Mouse (Mus musculus) CD4-positive, CD25-positive, alpha-beta regulatory T cell, adult 4 months (primary cell): ENCODE measurements around the gene Cog1. TPM values are rescaled to one million over a fixed set of nuclear protein-coding genes. Genes with fewer than 3 reads are reported as not detected.
"Not testable (repeated sequence)": the region's sequence is repeated elsewhere in the genome, so short reads cannot be mapped to it uniquely, and the experiment has no call there.

ENCODE experiments used
- ATAC-seq: one replicate; pipeline ENCODE4 v1.8.0; 2017
- polyA plus RNA-seq, 2 experiments: library from polyadenylated mRNA; unstranded; fragments of 100-300 nt; shearing (Covaris generic); gene quantifications; one replicate each; pipeline ENCODE4 v1.2.1; 2017

The Cog1 gene
- polyA plus RNA-seq, 2 experiments from 2014 or later, result 15.4 to 19.3 TPM

DNA sequence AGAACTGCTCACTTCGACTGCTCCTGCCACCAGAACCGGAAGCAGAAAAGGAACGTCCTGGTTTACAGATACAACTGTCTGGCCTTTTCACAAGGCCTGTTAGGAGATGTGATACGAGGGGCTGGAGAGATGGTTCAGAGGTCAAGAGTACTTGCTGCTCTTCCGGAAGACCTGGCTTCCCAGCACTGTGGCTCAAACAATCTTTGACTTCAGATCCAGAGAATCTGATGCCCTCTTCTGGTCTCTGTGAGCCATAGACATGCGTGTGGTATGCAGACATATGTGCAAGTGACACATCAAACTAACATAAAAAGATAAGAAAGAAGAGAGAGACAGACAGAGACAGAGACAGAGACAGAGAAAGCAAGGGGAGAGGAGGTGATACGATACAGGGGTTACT is 16.7 kb upstream of the Cog1 start:
- no peak for ATAC-seq

- no peak for ATAC-seq
Measured at GRCm38 (mm10) chr11:113633398-113633797, 15.6 kb upstream of the Cog1 start.

- ATAC-seq, result no peak
Measured at GRCm38 (mm10) chr11:113634699-113635121, 14.3 kb upstream of the Cog1 start.

- ATAC-seq, result no peak
Measured at GRCm38 (mm10) chr11:113638680-113639079, 10.3 kb upstream of the Cog1 start.

DNA sequence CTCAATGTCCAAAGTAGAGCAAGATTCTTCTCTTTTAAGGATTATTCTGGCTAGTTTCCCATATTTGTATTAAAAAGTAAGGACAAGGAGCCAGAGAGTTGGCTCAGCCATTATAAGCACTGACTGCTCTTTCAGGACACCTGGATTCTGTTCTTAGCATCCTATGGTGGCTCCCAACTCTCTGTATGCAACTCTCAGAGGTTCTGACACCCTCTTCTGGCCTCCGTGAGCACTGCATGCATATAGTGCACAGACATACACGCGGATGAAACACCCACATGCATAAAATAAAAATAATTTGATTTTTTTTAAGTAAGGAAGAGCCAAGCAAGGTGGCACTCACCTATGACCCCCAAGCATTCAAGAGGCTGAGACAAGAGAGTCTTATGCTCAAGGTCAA is 3.8 kb upstream of the Cog1 start:
- ATAC-seq, result no peak

GRCm38 (mm10) chr11:113648152-113648551 is 817 bp upstream of the Cog1 start:
- ATAC-seq, result peak; percentile 78

DNA sequence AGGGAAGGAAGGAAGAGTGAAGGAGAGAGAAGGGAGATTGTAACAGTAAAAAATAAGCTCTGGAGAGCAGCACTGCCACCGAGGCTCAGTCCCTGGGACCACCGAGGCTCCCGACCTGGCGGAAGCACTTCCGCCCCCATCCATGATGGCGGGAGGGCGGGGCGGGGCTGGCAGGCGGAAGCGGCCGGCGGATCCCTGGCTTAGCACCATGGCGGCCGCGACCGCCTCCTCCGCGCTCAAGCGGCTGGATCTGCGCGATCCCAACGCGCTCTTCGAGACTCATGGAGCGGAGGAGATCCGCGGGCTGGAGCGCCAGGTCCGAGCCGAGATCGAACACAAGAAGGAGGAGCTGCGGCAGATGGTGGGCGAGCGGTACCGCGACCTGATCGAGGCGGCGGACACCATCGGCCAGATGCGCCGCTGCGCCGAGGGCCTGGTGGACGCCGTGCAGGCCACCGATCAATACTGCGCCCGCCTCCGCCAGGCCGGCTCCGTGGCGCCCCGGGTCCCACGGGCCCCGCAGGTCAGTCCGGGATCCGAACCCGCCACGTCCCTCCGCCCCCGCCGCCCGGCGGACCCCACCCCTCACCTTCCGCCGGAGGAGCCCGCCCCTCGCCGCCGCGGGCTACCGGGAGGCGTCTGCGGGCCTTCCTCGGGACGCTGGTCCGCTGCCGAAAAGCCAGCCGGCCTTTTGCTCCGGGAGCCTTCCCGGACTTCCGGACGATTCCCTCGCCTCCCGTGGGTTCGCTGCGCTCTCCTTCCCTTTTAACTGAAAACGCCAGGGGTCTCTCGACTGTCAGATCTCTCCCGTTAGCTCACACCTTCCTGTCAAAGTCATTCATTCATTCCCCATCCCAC is 613 bp downstream of the Cog1 start, which contains the start of gene Slc39a11:
Slc39a11 (minus strand) TSS at position 727 of the 858 bp plus-strand sequence.
- ATAC-seq, result peak; percentile 74

DNA sequence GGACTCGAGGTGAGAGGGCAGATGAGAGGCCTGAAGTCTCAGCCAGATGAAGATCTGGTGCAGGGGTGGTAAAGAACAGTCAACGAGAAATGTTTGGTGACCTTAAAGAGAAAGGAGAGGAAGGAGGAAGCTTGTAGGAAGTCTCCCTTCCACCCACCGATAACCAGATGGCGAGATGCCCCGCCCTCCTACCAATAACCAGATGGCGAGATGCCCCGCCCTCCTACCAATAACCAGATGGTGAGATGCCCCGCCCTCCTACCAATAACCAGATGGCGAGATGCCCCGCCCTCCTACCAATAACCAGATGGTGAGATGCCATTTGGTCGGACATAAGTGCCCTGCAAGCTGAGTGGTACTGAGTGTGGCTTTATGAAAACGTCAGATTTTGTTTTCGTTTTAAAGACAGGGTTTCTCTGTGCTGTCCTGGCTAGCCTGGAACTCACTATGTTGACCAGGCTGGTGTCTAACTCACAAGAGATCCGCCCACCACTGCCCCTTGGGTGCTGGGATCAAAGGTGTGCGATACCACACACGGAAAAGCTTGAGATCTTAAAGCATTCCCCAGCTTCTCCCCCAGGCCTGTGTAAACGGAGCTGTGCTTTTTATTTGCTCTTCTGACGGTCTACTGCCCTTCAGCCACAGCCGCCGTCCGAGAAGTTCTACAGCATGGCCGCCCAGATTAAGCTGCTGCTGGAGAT is 2.4 kb downstream of the Cog1 start:
- no peak for ATAC-seq

GRCm38 (mm10) chr11:113651907-113652273 is 2.9 kb downstream of the Cog1 start:
- no peak for ATAC-seq

DNA sequence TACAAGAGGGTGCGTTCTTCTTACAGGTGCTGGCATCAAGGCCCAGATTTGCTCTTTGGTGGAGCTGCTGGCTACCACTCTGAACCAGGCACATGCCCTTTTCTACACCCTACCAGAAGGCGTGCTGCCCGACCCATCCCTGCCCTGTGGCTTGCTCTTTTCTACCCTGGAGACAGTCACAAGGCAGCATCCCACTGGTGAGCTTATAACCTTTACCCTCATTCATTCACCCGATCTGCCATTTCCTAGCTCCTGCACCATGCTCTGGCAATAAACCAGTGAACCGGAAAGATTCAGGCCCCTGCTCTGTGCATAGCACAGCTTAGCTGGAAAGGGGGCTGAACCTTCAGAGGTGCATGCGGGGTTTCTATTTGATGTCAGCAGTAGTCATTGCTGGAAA is 3.5 kb downstream of the Cog1 start:
- ATAC-seq, result no peak

DNA sequence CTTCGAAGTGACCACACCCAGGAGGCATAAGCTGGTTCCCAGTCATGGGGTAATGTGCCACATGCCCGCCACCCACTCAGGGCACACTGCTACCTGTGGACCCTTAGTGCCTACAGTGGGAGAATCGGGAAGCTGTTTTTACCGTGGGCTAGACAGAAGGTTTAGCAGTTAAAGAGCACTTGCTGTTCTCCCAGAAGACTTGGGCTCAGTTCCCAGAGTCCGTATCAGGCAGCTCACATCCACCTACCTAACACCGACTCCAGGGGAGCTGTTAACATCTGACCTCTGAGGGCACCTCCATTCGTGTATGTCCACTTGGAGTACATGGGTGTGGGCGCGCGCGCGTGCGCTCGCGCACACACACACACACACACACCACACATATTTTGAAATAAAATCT is 5.1 kb downstream of the Cog1 start:
- ATAC-seq, result no peak

GRCm38 (mm10) chr11:113654561-113655270 is 5.7 kb downstream of the Cog1 start:
- ATAC-seq, result no peak

DNA sequence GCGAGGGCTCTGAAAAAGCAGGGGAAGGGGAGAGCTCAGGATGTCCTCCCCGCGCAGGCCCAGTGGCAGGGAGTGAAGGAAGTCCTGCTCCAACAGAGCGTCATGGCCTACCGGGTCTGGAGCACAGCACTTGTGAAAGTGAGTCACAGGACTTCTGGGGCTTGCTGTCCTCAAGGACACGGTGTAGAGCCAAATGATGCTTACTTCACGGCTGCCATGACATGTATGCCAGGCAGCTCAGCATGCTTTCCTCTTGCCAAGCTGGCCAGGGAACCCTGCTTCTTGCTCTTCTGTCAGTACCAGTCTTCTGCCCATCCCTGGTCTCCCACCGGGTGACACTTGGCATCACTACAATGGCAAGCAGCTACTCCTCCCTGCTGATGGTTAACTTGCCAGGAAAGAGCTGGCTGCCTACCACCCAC is 7.6 kb downstream of the Cog1 start:
- no peak for ATAC-seq

- ATAC-seq, result no peak
Measured at GRCm38 (mm10) chr11:113657221-113657620, 8.3 kb downstream of the Cog1 start.

DNA sequence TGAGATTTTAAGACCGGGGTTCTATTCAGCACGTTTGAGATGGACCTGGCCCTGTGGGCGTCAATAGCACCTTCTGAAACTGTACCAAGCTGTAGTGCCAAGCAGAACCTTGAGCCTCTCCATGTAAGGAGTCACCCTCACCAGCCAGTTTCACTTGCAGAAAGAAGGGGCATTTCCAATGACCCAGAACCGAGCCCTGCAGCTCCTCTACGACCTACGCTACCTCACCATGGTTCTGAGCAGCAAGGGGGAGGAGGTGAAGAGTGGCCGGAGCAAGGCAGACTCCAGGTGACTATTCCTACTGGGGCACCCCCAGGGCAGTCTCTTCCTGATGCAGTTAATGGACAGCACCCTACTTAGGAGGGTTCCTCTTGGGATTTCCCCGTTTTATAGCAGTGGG is 9.3 kb downstream of the Cog1 start:
- no peak for ATAC-seq

GRCm38 (mm10) chr11:113658763-113659162 is 9.8 kb downstream of the Cog1 start:
- ATAC-seq, result peak; percentile 76

DNA sequence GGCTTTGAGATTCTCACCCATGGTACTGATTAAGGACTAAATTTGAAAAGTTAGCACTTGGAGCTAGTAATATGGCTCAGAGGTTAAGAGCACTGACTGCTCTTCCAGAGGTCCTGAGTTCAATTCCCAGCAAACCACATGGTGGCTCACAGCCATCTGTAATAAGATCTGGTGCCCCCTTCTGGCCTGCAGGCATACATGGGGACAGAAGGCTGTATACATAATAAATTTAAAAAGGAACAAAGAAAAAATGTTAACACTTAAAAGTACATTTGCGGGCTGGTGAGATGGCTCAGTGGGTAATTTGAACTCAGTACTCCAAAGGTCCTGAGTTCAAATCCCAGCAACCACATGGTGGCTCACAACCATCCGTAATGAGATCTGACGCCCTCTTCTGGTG is 11.2 kb downstream of the Cog1 start:
- ATAC-seq, result not testable (repeated sequence)

DNA sequence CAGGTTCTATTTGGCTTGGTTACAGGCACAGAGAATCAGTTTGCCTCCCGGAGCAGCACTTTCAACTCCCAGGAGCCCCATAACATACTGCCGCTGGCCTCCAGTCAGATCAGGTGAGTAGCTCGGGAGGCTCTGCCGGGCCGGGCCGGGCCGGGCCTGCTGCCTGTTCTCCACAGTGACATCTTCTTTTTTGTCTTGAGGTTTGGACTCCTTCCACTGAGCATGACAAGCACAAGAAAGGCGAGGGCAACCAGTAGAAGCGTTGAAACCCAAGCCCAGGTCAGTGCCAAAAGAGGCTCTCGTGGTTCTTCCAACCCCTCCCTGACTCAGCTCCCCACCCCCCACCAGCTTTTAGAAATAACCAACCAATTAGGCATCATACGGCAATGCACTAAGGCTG is 12.0 kb downstream of the Cog1 start:
- ATAC-seq, result no peak

DNA sequence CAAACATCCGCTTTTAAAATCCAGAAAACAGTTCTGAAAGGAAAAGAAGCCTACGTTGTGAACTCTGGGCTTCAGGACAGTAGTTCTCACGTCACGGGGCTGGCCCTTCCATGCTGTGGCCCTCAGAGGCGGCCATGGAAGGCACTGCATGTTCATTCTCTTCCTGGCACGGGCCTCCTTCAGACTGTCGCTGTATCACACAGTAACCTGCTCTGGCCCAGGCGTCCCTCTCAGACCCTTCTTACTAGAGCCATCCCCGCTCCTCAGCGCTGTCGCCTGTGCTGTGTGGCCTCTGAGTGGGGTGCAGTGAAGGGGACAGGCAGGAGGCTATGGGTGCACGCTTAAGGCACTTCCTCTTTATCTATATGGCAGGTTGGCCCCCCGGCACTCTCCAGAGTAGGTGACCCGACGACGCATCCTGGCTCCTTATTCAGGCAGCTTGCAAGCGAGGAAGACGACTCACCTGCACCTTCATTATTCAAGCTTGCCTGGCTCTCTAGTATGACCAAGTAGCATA is 12.9 kb downstream of the Cog1 start:
- no peak for ATAC-seq

DNA sequence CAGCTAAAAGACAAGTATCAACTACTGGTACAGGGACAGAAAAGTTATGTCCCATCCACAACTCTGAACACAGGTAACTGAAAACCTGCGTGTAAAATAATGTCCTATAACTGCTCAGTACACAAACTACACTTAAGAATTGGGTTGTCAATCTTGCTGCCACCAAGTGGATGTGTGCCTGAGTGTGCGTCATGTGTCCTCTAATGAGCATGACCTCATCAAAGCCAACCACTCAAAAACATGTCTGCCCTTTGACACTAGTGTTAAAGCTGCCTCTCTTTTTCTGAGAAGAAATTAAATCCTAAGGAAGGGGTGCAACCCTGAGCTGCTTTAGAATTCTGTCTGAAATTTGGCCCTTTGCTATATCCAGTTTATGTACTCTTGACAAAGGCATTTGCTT is 15.3 kb downstream of the Cog1 start:
- no peak for ATAC-seq

DNA sequence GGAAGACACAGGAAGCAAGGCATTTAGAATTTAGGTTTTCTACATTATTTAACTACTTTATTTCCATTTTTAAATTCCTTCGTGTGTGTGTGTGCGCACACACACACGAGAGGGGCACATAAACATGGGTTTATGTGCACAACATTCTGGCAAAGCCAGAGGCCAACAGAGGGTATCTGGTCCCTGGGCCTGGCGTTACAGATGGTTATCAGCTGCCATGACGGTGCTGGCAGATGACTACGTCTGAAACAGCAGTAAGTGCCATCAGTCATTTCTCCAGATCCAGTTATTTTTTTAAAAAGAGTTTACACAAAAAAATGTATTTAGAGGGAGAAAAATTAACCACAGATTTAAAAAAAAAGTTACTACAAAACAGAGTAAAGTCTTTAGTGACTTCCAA is 17.2 kb downstream of the Cog1 start:
- ATAC-seq, result no peak

DNA sequence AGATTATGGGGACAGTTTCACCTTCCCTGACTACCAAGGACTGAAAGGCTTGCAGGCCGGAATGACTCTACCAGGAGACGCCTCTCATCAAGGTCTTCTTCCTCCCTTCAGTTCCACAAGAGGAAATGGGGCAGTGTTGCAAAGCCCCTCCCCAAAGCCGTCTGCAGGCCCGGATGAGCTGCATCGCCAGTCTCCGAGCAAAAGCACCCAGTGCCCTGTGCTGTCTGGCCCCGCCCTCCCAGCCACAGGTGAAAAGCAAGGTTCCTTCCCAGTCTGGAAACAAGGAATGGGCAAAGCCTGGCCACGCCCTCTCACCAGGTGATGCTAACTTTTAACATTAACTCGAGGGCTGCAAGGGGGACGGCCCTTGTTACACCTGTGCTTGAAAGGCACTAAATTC is 17.7 kb downstream of the Cog1 start:
- ATAC-seq, result peak; percentile 80

GRCm38 (mm10) chr11:113667122-113667521 is 18.2 kb downstream of the Cog1 start:
- no peak for ATAC-seq
